Mouse (Mus musculus): Measurements from ENCODE around the gene Rabif. TPM values are rescaled to one million over a fixed set of nuclear protein-coding genes. Genes with fewer than 3 reads are reported as not detected.
"Not testable (repeated sequence)": the region's sequence is repeated elsewhere in the genome, so short reads cannot be mapped to it uniquely, and the experiment has no call there.

Gene Rabif
- polyA plus RNA-seq, 1 experiment from 2014 or later = 35.3 TPM

DNA sequence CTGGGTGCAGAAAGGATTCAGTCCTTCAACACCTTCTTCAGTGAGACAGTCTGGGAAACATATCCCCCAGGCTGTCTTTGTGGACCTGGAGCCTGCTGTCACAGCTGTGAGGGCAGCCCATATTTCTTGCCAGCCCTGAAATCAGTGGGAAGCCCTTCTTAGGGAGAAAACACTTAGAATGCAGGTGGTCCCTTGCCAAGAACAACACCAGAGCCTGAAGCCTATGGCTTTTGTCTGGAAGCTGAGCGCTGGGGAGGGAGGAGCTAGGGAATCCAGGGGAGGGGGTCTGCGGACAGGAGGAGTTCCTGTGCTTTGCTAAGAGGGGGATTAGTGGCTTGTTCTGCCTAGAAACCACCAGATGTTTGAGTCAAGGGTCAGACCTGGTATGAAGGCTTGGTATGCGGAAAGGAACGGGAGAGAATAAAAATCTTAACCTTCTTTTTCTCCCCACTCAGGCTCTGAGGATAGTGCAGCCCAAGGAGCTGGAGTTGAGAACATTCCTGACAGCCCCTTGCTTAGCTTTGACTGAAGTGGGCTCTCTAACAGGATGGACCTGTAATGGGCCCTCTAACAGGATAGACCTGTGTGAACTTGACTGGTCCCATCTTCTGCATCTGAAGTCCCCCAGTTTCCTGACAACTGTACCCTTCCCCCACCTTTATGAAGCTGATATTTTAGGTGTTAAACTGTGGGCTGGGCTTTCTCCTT is 22.2 kb downstream of the Rabif start:
- ATAC-seq (replicated peaks; ENCODE audit: insufficient number of reproducible peaks, low FRiP score, low TSS enrichment) = peak; percentile 69
- H3K4me2 ChIP-seq = no peak overlapping the region; the same call in 1 of the 2 replicates
- H3K27ac ChIP-seq (ENCODE audit: low read depth, low read length) = peak overlapping the region; percentile 66
- peaks cover 18% of the 10 kb centered on the region; the same call in 1 of the 2 replicates for H3K4me1 ChIP-seq (ENCODE audit: control insufficient read depth, insufficient read depth, low read length)
- H3K9me3 ChIP-seq (replicated peaks; ENCODE audit: control insufficient read depth, low read length) = no peaks in the 10 kb centered on the region
- WGBS (ENCODE audit: insufficient replicate concordance) = 22% methylated on average over 4 of the region's 4 CpGs
- H3K27me3 ChIP-seq (ENCODE audit: control insufficient read depth, insufficient read depth, low read length) = peaks cover 26% of the 10 kb centered on the region
- H3K9ac ChIP-seq (ENCODE audit: low read depth, low read length) = peak overlapping the region; percentile 43; the same call in 1 of the 2 replicates
- no peak overlapping the region for H3K4me3 ChIP-seq (ENCODE audit: low read depth, low read length)
- no peaks in the 10 kb centered on the region for H3K36me3 ChIP-seq (ENCODE audit: control insufficient read depth, insufficient read depth, low read length)

DNA sequence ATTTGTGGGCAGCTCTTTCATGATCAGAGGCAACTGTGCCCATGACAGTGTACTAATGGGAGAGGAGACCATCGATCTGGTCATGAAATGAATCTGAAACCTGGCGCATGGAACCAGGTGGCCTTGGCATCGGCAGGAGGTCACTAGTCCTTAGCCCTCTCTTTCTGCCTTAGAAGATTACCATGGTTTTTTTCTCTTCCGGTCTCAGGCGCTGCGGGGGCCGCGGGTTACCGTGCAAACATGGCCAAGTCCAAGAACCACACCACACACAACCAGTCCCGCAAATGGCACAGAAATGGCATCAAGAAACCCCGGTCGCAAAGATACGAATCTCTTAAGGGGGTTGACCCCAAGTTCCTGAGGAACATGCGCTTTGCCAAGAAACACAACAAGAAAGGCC is 23.4 kb downstream of the Rabif start:
- H3K9me3 ChIP-seq (replicated peaks; ENCODE audit: control insufficient read depth, low read length); H3K27ac ChIP-seq (ENCODE audit: low read depth, low read length); H3K36me3 ChIP-seq (ENCODE audit: control insufficient read depth, insufficient read depth, low read length); H3K4me2 ChIP-seq; ATAC-seq (replicated peaks; ENCODE audit: insufficient number of reproducible peaks, low FRiP score, low TSS enrichment); H3K4me3 ChIP-seq (ENCODE audit: low read depth, low read length); H3K9ac ChIP-seq (ENCODE audit: low read depth, low read length): not testable (repeated sequence)
- 93% methylated on average over 13 of the region's 14 CpGs for WGBS (ENCODE audit: insufficient replicate concordance)
- Histone ChIP-seq H3K27me3 (ENCODE audit: control insufficient read depth, insufficient read depth, low read length) (peaks cover 14% of the 10 kb centered on the region; the same call in 1 of the 2 replicates), H3K4me1 (ENCODE audit: control insufficient read depth, insufficient read depth, low read length) (peaks cover 18% of the 10 kb centered on the region; the same call in 1 of the 2 replicates)

DNA sequence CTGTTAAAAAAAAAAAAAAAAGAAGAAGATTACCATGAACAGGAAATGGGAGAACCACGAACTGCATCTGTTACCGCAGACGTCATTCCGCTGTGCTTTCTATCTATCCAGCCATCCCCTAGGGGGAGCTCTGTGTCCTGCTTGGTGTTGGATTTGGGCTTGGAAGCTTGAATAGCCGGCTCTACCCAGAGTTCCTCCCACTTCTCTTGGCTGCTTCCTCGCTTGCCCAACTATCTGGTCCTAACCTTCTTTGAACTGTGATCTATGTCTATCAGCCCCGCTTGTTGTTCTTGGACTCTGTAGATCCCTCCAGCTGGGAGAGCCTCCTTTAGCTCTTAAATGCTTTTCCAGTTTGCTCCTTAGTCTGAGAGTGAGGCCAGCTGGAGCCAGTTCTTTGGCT is 24.2 kb downstream of the Rabif start:
- peak; percentile 55; the same call in 1 of the 2 replicates for ATAC-seq (replicated peaks; ENCODE audit: insufficient number of reproducible peaks, low FRiP score, low TSS enrichment)
- peak overlapping the region; percentile 19; the same call in 1 of the 2 replicates for H3K4me2 ChIP-seq
- WGBS (ENCODE audit: insufficient replicate concordance) = 8% methylated on average over 7 of the region's 7 CpGs

DNA sequence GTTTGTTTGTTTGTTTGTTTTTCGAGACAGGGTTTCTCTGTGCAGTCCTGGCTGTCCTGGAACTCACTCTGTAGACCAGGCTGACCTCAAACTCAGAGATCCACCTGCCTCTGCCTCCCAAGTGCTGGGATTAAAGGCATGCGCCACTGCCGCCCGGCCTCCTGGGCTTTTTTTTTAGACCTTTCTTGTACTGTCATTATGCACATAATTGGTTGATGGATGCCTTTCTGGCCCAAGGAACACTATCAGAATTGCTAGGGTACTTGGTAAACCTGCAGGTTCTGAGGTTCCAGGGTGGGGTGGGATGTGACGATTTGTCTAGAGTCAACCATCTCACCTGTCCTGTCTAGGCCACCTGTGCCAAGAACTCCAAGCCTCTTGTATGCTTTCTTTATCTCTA is 24.8 kb downstream of the Rabif start:
- not testable (repeated sequence) for H3K27me3 ChIP-seq (ENCODE audit: control insufficient read depth, insufficient read depth, low read length); H3K9ac ChIP-seq (ENCODE audit: low read depth, low read length); H3K36me3 ChIP-seq (ENCODE audit: control insufficient read depth, insufficient read depth, low read length); H3K9me3 ChIP-seq (replicated peaks; ENCODE audit: control insufficient read depth, low read length); ATAC-seq (replicated peaks; ENCODE audit: insufficient number of reproducible peaks, low FRiP score, low TSS enrichment); H3K27ac ChIP-seq (ENCODE audit: low read depth, low read length); H3K4me2 ChIP-seq; H3K4me3 ChIP-seq (ENCODE audit: low read depth, low read length)
- WGBS (ENCODE audit: insufficient replicate concordance) = 96% methylated on average over 5 of the region's 5 CpGs
- H3K4me1 ChIP-seq (ENCODE audit: control insufficient read depth, insufficient read depth, low read length) = peaks cover 14% of the 10 kb centered on the region; the same call in 1 of the 2 replicates

More for the DNA sequence above, 24.2 kb downstream of the Rabif start:
- no peaks in the 10 kb centered on the region for H3K9me3 ChIP-seq (replicated peaks; ENCODE audit: control insufficient read depth, low read length)
- H3K4me3 ChIP-seq (ENCODE audit: low read depth, low read length) = no peak overlapping the region
- H3K27me3 ChIP-seq (ENCODE audit: control insufficient read depth, insufficient read depth, low read length) = peaks cover 9% of the 10 kb centered on the region; the same call in 1 of the 2 replicates
- H3K9ac ChIP-seq (ENCODE audit: low read depth, low read length) = no peak overlapping the region
- H3K36me3 ChIP-seq (ENCODE audit: control insufficient read depth, insufficient read depth, low read length) = no peaks in the 10 kb centered on the region
- peaks cover 14% of the 10 kb centered on the region; the same call in 1 of the 2 replicates for H3K4me1 ChIP-seq (ENCODE audit: control insufficient read depth, insufficient read depth, low read length)
- no peak overlapping the region for H3K27ac ChIP-seq (ENCODE audit: low read depth, low read length)

DNA sequence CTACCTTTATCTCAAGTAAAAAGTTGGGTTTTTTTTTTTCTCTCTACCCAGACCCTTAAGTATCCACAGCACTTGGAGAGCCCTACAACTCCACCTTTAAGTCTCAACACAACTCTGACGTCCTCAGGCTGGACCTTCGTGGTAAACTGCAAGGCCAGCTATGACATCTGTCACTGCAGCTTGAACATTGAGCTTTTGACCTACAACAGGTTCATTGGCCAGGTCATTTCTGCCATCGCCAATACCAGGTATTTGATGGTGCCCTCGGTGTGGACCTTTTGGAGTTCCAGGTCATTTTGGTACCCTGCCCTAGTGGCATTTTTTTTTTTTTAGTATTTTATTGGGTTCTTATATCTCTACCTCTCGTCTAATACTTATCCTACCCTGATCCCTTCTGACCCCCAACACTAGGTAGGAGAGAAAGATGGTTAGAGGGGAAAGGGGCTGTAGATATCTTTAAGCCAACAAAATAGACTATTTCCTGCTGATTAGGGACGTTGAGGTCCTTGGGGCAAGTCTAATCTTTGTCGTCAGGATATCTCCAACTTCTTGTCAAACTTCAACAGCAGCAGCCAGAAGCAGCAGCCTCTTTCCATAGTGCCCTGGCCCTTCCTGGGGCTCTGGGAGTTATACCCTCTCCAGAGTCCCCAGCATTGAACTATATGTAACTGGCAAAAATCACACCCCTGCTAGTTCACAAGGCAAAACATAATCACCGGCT is 25.7 kb downstream of the Rabif start:
- WGBS (ENCODE audit: insufficient replicate concordance) = 64% methylated on average over 8 of the region's 8 CpGs
- Histone ChIP-seq H3K27me3 (ENCODE audit: control insufficient read depth, insufficient read depth, low read length) (no peaks in the 10 kb centered on the region), H3K4me2 (no peak overlapping the region), H3K4me1 (ENCODE audit: control insufficient read depth, insufficient read depth, low read length) (peaks cover 14% of the 10 kb centered on the region; the same call in 1 of the 2 replicates), H3K4me3 (ENCODE audit: low read depth, low read length) (no peak overlapping the region), H3K36me3 (ENCODE audit: control insufficient read depth, insufficient read depth, low read length) (no peaks in the 10 kb centered on the region), H3K9ac (ENCODE audit: low read depth, low read length) (no peak overlapping the region), H3K9me3 (replicated peaks; ENCODE audit: control insufficient read depth, low read length) (no peaks in the 10 kb centered on the region), H3K27ac (ENCODE audit: low read depth, low read length) (no peak overlapping the region)
- ATAC-seq (replicated peaks; ENCODE audit: insufficient number of reproducible peaks, low FRiP score, low TSS enrichment) = no peak

DNA sequence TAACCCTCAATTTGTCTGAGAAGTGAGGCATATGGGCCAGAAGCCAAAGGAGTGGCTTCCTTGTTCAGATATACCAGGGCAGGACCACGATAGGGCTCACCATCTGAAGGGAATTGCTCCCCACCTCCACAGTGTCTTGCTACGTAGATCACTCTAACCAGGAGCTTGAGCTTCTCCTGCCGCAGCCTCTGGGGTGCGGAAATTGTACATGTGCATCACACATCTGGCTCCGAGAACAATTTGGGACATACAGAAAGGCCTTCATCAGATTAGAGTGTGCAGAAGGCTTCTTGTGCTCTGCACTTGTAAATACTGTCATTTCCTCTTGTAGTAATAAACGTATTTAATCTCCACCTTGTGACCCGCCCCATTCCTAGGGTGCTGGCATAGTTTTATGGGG is 26.7 kb downstream of the Rabif start:
- no peak overlapping the region for H3K4me3 ChIP-seq (ENCODE audit: low read depth, low read length)
- no peak overlapping the region for H3K4me2 ChIP-seq
- no peak for ATAC-seq (replicated peaks; ENCODE audit: insufficient number of reproducible peaks, low FRiP score, low TSS enrichment)
- 71% methylated on average over 7 of the region's 7 CpGs for WGBS (ENCODE audit: insufficient replicate concordance)
- no peaks in the 10 kb centered on the region for H3K9me3 ChIP-seq (replicated peaks; ENCODE audit: control insufficient read depth, low read length)
- H3K4me1 ChIP-seq (ENCODE audit: control insufficient read depth, insufficient read depth, low read length) = peaks cover 13% of the 10 kb centered on the region; the same call in 1 of the 2 replicates
- no peaks in the 10 kb centered on the region for H3K36me3 ChIP-seq (ENCODE audit: control insufficient read depth, insufficient read depth, low read length)
- no peak overlapping the region for H3K9ac ChIP-seq (ENCODE audit: low read depth, low read length)
- no peaks in the 10 kb centered on the region for H3K27me3 ChIP-seq (ENCODE audit: control insufficient read depth, insufficient read depth, low read length)
- no peak overlapping the region for H3K27ac ChIP-seq (ENCODE audit: low read depth, low read length)

DNA sequence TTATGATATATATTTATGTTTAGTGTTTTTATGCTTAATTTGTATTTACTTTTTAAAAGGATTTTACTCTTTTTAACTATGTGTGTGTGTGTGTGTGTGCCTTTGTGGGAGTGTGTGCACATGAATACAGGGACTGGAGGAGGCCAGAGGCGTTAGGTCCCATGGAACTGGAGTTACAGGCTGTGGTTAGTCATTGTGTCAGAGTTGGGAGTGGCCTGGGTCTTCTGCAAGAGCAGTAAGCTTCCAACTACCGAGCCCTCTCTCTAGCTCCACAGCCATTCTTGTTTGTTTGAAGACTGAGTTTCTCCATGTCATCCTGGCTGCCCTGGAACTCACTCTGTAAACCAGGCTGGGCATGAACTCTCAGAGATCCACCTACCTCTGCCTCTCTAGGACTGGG is 27.9 kb downstream of the Rabif start:
- H3K4me3 ChIP-seq (ENCODE audit: low read depth, low read length) = no peak overlapping the region
- H3K27ac ChIP-seq (ENCODE audit: low read depth, low read length) = no peak overlapping the region
- no peak for ATAC-seq (replicated peaks; ENCODE audit: insufficient number of reproducible peaks, low FRiP score, low TSS enrichment)
- H3K9me3 ChIP-seq (replicated peaks; ENCODE audit: control insufficient read depth, low read length) = no peaks in the 10 kb centered on the region
- H3K4me2 ChIP-seq = no peak overlapping the region
- 59% methylated on average over 2 of the region's 2 CpGs for WGBS (ENCODE audit: insufficient replicate concordance)
- H3K27me3 ChIP-seq (ENCODE audit: control insufficient read depth, insufficient read depth, low read length) = no peaks in the 10 kb centered on the region
- H3K9ac ChIP-seq (ENCODE audit: low read depth, low read length) = no peak overlapping the region
- H3K4me1 ChIP-seq (ENCODE audit: control insufficient read depth, insufficient read depth, low read length) = peaks cover 4% of the 10 kb centered on the region; the same call in 1 of the 2 replicates
- H3K36me3 ChIP-seq (ENCODE audit: control insufficient read depth, insufficient read depth, low read length) = no peaks in the 10 kb centered on the region

DNA sequence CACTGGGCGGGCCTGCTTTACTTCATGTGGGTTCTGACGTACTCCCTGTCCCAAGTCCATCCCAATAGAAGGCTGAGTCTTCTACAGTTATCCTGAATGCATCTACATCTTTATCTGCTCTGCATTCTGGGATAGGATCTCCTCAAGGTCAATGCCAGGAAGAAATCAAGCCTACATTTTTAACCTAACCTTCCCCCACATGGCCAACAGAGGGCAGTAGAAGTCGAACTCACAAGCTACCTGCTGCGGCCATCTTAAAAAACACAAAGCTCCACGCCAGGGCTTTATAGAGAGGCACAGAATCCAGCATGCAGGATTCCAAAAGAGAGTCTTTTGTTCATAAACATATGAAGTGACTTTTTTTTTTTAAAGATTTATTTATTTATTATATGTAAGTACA is 30.0 kb downstream of the Rabif start:
- ATAC-seq (replicated peaks; ENCODE audit: insufficient number of reproducible peaks, low FRiP score, low TSS enrichment) = no peak
- Histone ChIP-seq H3K36me3 (ENCODE audit: control insufficient read depth, insufficient read depth, low read length) (no peaks in the 10 kb centered on the region), H3K27me3 (ENCODE audit: control insufficient read depth, insufficient read depth, low read length) (no peaks in the 10 kb centered on the region), H3K9ac (ENCODE audit: low read depth, low read length) (no peak overlapping the region), H3K9me3 (replicated peaks; ENCODE audit: control insufficient read depth, low read length) (no peaks in the 10 kb centered on the region), H3K4me3 (ENCODE audit: low read depth, low read length) (no peak overlapping the region), H3K27ac (ENCODE audit: low read depth, low read length) (no peak overlapping the region), H3K4me2 (no peak overlapping the region), H3K4me1 (ENCODE audit: control insufficient read depth, insufficient read depth, low read length) (peaks cover 4% of the 10 kb centered on the region; the same call in 1 of the 2 replicates)
- WGBS (ENCODE audit: insufficient replicate concordance) = 68% methylated on average over 5 of the region's 5 CpGs

All from heart, embryonic 11.5 days (tissue).